Mouse (Mus musculus) heart, adult 2 months (tissue): Measurements from ENCODE around the gene Bcorl1. TPM values are rescaled to one million over a fixed set of nuclear protein-coding genes. Genes with fewer than 3 reads are reported as not detected.
A peak's percentile ranks its signal among the peaks of the same experiment; 100 is the strongest.

Source experiments
- DNase-seq, 2 experiments: peaks; one replicate each; pipeline ENCODE4 v3.0.0; 2021
- H3K27ac ChIP-seq: fragments of 200-600 bp; 2 replicates; pipeline ENCODE4 v1.8.1; 2022
- H3K27me3 ChIP-seq: fragments of 200-500 bp; 2 replicates; pipeline ENCODE4 v1.6.1; 2012; ENCODE audit warnings: mild to moderate bottlenecking, low read length, inconsistent platforms, mixed read lengths; ENCODE audit not compliant: control insufficient read depth, insufficient read depth
- H3K36me3 ChIP-seq: fragments of 200-500 bp; 2 replicates; pipeline ENCODE4 v1.6.1; 2012; ENCODE audit warnings: low read length, inconsistent platforms; ENCODE audit not compliant: control insufficient read depth, insufficient read depth
- H3K4me1 ChIP-seq: fragments of 200-500 bp; 2 replicates; pipeline ENCODE4 v1.6.1; 2011; ENCODE audit warnings: low read length; ENCODE audit not compliant: control insufficient read depth, insufficient read depth
- H3K4me3 ChIP-seq: fragments of 200-600 bp; 2 replicates; pipeline ENCODE4 v1.8.1; 2022
- H3K79me2 ChIP-seq: fragments of 200-500 bp; replicated peaks from 2 replicates; pipeline ENCODE4 v1.6.1; 2012; ENCODE audit warnings: mild to moderate bottlenecking, inconsistent platforms, low read length, moderate library complexity, mixed read lengths; ENCODE audit not compliant: control insufficient read depth, insufficient read depth
- H3K9ac ChIP-seq: fragments of 200-500 bp; 2 replicates; pipeline ENCODE4 v1.6.1; 2012; ENCODE audit warnings: low read depth, mild to moderate bottlenecking, control low read depth, inconsistent platforms, low read length, mixed read lengths
- CTCF ChIP-seq: fragments of 200-600 bp; IDR thresholded peaks from 2 replicates; pipeline ENCODE4 v1.8.1; 2022; ENCODE audit warnings: antibody characterized with exemption, mild to moderate bottlenecking, moderate library complexity
- EP300 ChIP-seq: fragments of 200-500 bp; IDR thresholded peaks from 2 replicates; pipeline ENCODE4 v1.6.1; 2011; ENCODE audit warnings: low read depth, low read length, control low read depth; ENCODE audit not compliant: insufficient read depth
- POLR2A ChIP-seq: fragments of 200-500 bp; IDR thresholded peaks from 2 replicates; pipeline ENCODE4 v1.6.1; 2011; ENCODE audit warnings: mild to moderate bottlenecking, low read depth, low read length, control low read depth; ENCODE audit not compliant: insufficient read depth
- WGBS: fragments of 180-500 bp; shearing (Covaris S2); methylation state at CpG from one replicate; pipeline ENCODE4 v1.1.7; 2018; 5-methylcytosine and 5-hydroxymethylcytosine counted together
- intact Hi-C: fragments of 180-260 bp; cut with DNase I; formaldehyde crosslinking; loops from one replicate; pipeline ENCODE4 v1.15.1; 2025
- long read RNA-seq: library from polyadenylated mRNA; stranded (forward); transcript quantifications from one replicate; pipeline ENCODE4 v2.0.0, GENCODE M21; 2021
- polyA plus RNA-seq: library from polyadenylated mRNA; depleted of rRNA; stranded (reverse); fragments of >200 nt; gene quantifications from 2 replicates; pipeline ENCODE4 v1.2.3, GENCODE M21; 2012; rRNA removed
- total RNA-seq, 2 experiments: library from RNA; stranded (reverse); gene quantifications; 2 replicates each; pipeline ENCODE4 v1.2.3; 2021

The Bcorl1 gene
- total RNA-seq = 1 to 10 TPM; 5.7 to 6.0 TPM
- polyA plus RNA-seq = 2.2 and 2.3 TPM in 2 replicates
- long read RNA-seq = 0 reads

DNA sequence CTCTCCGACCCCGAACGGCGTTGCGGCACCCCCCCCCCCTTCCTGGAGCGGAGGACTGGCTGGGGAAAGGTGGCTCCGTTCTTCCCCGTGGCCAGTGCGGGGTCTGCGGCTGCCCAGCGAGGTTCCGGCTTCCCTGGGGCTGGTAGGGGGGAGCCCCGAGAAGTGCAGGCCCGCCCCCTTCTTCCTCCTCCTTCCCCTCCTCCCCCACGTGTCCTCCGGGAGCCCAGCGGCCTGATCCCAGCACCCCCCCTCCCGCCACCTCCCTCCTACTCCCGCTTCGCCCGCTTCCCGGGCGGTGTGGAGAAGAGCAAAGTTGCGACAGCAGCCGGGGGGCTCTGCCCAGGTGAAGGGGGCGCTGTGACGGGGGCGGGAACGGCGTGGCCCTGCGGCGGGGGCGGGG is at the start of gene Bcorl1:
Bcorl1 (plus strand) TSS at position 218 of the 400 bp plus-strand sequence.
- Histone ChIP-seq H3K27me3 (no peaks in the 10 kb centered on the region), H3K9ac (peak within 1 kb of the TSS; percentile 89), H3K79me2 (no peaks in the 10 kb centered on the region), H3K27ac (peak within 1 kb of the TSS; percentile 62), H3K36me3 (no peaks in the 10 kb centered on the region), H3K4me1 (peaks cover 2% of the 10 kb centered on the region; the same call in 1 of the 2 replicates), H3K4me3 (peak within 1 kb of the TSS; percentile 65)
- DNase-seq = peak; percentile 63 to 65
- intact Hi-C loops = loop anchor here (2.0 to 5.0 kb wide), 2 partner anchors 54 to 134 kb away; partner anchors contain the start of gene Zdhhc9
- TF ChIP-seq POLR2A = no peak
- no peak for TF ChIP-seq EP300
- TF ChIP-seq CTCF = no peak
- 15% methylated on average over 27 of the region's 33 CpGs for WGBS

GRCm38 (mm10) chrX:48291413-48291812 is 49.7 kb upstream of the Bcorl1 start:
- DNase-seq = no peak
- Histone ChIP-seq H3K9ac (no peak overlapping the region), H3K79me2 (no peaks in the 10 kb centered on the region), H3K4me3 (no peak overlapping the region), H3K27me3 (no peaks in the 10 kb centered on the region), H3K36me3 (no peaks in the 10 kb centered on the region), H3K4me1 (no peaks in the 10 kb centered on the region), H3K27ac (no peak overlapping the region)
- intact Hi-C loops = no loop called here
- WGBS = 36% methylated on average over 3 of the region's 3 CpGs
- TF ChIP-seq EP300 = no peak
- TF ChIP-seq CTCF = no peak
- no peak for TF ChIP-seq POLR2A

DNA sequence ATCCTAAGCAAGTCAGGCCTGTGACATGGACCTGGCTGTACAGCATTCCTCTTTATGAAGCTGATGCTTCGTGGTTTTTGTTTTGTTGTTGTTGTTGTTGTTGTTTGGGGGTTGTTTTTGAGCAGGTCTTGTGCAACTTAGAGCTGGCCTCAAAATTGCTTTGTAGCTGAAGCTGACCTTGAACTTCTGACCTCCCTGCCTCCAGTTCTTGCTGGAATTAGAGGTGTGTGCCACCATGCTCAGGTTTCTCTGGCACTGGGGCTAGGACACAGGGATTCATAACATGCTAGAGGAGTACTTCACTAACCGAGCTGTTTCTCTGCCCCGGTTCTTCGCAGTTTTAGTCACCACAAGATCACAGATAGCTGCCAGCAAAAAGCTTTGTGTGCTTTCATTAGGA is 35.8 kb upstream of the Bcorl1 start:
- Histone ChIP-seq H3K79me2 (no peaks in the 10 kb centered on the region), H3K27ac (no peak overlapping the region), H3K4me3 (no peak overlapping the region), H3K9ac (no peak overlapping the region), H3K36me3 (no peaks in the 10 kb centered on the region), H3K27me3 (no peaks in the 10 kb centered on the region), H3K4me1 (no peaks in the 10 kb centered on the region)
- TF ChIP-seq CTCF (no peak), POLR2A (no peak), EP300 (no peak)
- intact Hi-C loops = no loop called here
- WGBS = 73% methylated on average over 4 of the region's 4 CpGs
- no peak for DNase-seq

- Histone ChIP-seq H3K79me2 (no peaks in the 10 kb centered on the region), H3K4me3 (no peak overlapping the region), H3K27ac (no peak overlapping the region), H3K9ac (no peak overlapping the region), H3K27me3 (no peaks in the 10 kb centered on the region), H3K36me3 (no peaks in the 10 kb centered on the region), H3K4me1 (peaks cover 2% of the 10 kb centered on the region; the same call in 1 of the 2 replicates)
- DNase-seq = no peak
- no peak for TF ChIP-seq CTCF
- TF ChIP-seq POLR2A = no peak
- no peak for TF ChIP-seq EP300
- intact Hi-C loops = no loop called here
- 27% methylated on average over 26 of the region's 26 CpGs for WGBS
Measured at GRCm38 (mm10) chrX:48310706-48311517, 30.2 kb upstream of the Bcorl1 start.

- TF ChIP-seq CTCF (no peak), EP300 (no peak), POLR2A (no peak)
- Histone ChIP-seq H3K27ac (no peak overlapping the region), H3K9ac (no peak overlapping the region), H3K4me3 (no peak overlapping the region), H3K27me3 (no peaks in the 10 kb centered on the region), H3K79me2 (no peaks in the 10 kb centered on the region), H3K4me1 (peaks cover 2% of the 10 kb centered on the region; the same call in 1 of the 2 replicates), H3K36me3 (no peaks in the 10 kb centered on the region)
- intact Hi-C loops = no loop called here
- 94% methylated on average over 5 of the region's 5 CpGs for WGBS
- DNase-seq = no peak
Measured at GRCm38 (mm10) chrX:48311727-48312126, 29.4 kb upstream of the Bcorl1 start.
